Mouse (Mus musculus) stomach, postnatal 0 days (tissue): ENCODE measurements around the gene Naxd.

Source experiments
- CTCF ChIP-seq: IDR thresholded peaks from 2 replicates; pipeline ENCODE4 v1.5.1; 2016; ENCODE audit warnings: antibody characterized with exemption, low read depth, mild to moderate bottlenecking, moderate library complexity
- EP300 ChIP-seq: optimal IDR thresholded peaks from 2 replicates; pipeline ENCODE3; 2016; ENCODE audit warnings: antibody characterized with exemption

- TF ChIP-seq EP300 (no peak), CTCF (peak; percentile 64)
Measured at GRCm38 (mm10) chr8:11547063-11547462, 49.8 kb downstream of the Naxd start.
